Mouse (Mus musculus): ENCODE data around the gene Enox1.

Enox1 gene

DNA sequence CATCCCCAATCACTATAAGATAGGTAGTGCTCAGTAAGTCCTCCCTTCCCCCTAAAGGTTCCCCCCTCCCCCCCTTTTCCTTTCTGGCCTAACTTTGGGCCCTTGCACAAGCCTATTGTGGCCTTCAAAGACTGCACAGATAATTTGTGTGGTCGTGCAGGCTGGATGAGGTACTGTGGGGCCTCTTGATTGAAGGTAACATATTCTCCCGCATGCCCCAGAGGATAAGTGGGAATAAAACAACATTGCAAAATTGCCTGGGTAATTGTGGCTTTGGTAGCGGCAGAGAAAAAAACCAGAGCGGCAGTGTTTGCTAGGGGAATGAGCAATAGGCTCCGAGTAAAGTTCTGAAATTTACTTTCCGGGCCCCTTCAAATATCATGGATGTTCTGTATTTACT lies 425.1 kb downstream of the Enox1 start:
- no peak for DNase-seq

DNA sequence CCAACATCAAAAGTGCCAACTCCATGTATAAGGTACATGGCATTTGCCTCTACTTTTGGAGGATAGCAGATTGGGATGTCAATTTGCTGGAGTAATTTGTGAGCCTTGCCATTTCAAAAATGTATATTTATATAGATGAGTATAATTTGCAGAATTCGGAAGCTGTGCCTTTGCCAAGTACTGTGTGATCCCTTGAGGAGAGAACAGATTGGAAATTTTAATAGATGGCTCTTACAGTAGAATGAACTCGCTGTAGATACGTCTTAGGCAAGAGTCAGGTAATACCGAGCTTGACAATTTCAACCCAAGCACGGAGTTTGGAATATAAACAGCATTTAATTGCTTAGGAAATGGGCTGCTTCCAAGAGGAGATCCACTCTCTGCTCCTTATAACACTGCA lies 427.9 kb downstream of the Enox1 start:
- DNase-seq: no peak

DNA sequence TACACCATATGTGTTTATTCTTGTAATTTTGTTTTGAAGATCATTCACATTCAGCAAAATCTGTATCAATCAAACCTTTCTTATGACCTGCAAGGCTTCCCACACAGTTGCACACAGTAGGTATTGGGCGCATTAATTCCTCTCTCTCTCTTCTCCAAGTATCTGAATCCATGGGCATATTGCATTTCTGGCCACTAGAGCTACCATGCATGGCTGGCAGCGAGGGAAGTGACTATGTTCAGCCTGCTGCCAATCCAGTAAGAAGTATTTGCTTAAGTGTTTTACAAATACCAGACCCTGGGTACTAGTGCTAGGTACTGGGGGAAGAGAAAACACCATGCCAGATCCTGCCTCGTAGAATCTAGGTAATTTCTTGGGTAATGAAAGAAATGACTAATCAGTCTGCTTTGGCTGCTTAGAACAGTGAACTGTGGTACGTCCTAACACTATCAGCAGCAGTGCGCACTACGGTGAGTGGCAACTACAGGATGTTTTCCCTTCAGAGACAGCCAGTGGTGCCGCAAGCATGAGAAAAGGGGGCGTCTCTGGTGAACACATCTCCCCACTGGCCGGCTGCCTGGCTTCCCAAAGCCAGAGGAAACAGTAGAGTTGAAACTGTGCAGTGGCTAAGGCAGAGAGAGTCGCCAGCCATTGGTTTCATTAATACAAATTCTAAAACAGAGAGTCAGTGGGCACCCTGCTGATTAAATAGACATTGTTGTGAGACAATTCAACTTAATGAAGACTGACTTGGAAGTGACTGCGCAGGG lies 428.7 kb downstream of the Enox1 start:
- DNase-seq: no peak

DNA sequence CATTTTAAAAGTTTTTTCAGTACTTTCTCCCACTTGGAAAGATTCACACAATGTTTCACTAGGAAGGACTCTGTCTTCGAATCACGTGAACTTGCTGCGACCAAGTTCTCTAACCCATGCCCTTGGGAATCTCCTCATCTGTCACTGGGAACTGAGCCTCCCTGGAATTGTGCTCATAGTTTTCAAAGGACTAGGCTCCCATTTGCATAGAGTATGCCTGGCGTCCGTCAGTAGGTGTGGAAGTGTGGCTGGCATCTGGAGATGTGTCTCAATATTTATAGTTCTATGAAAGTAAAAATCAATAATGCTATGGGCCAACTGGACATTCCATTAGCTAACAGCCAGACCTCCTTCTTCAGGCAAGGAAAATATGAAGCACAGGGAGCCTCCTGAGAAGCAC lies 429.5 kb downstream of the Enox1 start:
- peak; percentile 19 for DNase-seq

DNA sequence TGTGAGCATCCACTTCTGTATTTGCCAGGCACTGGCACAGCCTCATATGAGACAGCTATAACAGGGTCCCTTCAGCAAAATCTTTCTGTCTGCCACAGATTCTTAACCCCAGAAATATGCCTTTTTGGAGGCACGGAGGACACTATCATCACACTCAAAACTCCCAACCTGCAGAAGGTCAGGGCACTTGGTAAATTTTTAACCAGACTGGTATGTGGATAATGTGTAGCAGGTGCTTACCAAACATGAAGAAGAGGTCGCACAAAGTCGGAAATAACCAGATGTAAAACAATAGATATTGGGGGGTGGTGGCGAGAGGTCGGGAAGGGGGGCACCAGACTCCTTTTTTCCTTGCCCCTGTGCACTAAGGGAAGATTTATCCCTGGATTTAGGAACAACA lies 430.6 kb downstream of the Enox1 start:
- peak; percentile 37 for DNase-seq

DNA sequence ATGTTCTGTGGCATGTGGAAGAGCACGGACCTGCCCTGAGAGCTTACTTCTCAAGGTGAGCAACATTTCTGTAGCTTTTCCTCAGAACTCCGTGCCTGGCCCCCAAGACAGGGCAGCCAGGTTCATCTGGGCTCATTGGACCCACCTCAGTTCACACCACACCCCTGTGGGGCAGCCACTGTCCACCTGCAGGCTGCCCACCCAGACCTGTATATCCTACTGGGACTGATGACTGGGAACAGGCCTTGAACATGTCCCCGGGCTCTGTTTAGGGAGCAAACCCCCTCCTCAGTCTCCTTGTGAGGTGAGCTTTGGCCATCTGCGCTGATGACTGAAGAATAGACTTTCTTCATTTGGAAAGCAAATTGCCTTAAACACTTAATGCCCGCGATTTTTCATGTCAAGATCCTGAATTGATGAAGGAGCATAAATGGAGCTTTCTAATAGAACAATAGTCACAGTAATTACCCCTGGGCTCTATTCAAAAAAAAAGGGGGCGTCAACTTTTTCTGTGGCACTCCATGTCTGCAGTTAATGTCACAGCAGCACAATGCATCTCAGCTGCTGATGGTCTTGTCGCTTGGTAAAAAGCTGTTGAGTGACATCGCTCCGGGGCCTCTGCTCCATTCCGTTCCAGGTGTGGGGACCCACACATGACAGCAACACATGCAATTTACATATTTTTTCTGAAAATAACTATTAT lies 436.7 kb downstream of the Enox1 start:
- no peak for DNase-seq

DNA sequence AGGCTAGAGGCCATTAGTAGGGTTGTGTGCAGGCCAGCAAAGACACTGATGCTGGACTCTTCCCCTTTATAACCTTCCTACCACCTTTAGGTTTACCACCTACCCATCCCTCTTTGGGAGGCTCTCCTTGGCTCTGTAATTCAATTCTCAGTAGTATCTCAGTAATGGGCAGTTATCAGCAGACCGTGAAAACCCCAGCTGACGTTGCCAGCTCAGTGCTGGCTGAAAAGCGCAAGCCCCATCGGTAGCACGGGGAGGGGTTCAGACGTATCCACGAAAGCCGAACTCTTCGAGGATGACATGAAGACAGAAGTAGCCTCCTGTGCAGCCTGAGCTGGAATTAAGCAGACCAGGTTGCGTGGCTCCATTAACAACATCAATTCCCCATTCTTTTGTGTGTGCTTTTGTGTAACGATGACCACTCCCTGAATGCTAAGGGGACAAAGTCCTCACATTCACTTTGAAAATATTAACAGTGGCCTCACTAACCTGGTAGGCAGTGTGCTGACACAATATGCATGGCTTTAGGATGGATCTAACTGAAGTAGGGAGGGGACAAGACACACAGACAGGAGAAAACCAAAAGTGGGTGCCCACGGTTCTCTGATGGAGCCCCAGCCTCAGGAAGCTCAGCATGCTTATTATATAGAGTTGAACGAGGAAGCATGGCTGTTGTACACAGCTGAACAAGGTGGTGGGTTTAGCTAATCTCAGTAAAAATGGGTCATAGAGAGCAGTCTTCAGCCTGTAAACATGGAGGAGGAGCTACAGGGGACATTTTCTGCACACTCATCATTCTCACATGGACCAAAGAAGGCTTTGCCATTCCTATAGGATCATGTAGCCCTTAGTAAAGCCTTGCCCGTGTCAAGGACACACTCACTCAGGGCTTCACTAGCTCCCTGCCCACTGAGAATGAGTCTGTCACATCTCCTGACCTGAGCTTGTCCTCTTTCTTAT lies 439.9 kb downstream of the Enox1 start:
- peak; percentile 35 for DNase-seq

DNA sequence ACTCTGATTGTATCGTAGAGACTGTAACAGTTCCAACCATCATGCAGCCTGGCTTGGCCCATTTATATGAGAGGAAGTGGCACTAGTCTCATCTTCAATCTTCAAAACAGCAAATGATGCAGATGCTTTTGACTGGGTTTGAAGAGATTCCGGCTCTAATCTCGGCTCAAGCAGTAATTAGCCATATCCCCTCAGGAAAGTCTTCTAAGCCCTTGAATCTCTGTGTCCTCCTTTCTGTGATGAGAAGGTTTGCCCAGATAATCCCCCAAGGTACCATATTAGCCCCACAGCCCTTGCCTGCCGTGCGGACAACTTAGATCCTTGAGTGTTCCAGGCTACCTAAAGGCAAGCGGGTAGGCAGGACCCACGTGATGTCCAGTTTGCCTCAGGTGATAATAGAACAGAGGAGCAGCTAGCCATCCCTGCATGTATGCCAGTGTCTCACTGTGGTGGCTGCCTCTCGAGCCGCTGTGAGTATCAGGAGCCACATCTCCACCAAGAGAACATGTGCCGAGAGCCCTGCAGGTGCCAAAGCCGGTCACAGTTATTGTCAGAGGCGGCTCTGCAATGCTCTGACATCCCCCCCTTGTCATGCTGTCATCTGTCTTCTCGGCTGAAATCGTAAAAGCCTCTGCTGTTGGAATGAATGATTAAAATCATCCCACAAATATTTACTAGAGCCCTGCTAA lies 442.6 kb downstream of the Enox1 start:
- no peak for DNase-seq

DNA sequence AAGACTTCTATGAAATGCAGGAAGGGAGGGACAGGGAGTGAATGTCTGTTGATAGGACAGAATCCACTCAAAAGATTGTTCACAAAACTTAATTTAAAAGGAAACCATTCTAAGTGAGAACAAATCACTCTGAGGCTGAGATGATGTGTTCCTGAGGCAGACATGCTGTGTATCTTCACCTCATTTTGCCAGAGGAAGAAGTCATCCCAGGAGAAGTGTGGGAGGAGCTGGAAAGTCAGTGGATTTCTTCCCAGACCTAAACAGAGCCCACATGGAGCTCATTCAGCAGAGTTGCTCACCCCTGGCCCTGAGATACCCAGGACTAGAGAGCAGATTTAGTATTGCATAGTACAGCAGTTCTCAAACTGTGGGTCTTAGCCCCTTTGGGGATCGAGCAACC lies 444.2 kb downstream of the Enox1 start:
- DNase-seq: no peak

DNA sequence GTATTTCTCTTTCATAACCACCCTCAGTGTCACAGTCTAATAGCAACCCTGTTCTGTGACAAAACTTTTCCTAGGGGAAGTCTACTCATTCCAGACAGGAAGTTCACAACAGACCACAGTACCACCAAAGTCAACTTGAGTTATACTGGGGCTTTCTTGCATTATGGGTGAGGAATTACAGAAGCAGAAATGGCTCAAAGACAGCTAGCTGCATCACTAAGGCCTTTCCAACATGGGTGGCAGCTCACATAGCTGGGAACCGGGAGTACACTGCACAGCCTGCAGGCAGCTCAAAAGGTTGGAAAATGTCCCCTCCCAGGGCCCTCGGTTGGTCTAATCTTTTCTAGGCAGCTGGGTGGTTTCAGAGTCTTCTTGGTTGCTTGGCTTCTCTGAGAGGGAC lies 444.9 kb downstream of the Enox1 start:
- DNase-seq: no peak

DNA sequence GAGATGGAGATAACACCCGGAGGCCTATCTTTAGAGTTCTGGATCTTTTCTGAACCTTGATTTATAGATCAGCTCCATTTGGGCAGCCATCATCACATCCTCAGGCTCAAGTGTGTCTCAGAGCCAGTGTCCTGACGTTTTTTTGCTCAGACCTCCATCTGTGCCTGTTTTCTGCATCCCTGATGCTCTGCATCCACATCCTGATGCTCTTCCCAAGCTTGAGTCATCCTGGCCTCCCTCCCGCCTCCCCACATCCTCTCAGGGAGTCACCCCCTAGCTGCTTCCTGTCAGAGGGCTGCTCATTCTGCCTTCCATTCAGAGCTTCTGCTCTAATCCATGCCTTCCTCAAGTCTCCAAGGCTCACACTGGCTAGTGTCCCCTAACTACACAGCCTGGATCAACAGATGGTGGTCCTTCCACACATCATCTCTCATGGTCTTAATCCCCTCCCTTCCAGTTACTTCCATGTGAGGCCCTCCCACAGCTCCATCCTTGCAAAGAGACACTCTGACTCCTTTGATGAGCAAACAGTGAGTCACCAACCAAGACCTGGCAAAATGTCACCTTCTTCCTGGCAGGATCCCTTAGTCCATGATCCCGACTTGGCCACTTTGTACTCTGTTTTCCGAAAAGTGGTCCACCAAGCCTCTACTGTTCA lies 451.7 kb downstream of the Enox1 start:
- DNase-seq: no peak

DNA sequence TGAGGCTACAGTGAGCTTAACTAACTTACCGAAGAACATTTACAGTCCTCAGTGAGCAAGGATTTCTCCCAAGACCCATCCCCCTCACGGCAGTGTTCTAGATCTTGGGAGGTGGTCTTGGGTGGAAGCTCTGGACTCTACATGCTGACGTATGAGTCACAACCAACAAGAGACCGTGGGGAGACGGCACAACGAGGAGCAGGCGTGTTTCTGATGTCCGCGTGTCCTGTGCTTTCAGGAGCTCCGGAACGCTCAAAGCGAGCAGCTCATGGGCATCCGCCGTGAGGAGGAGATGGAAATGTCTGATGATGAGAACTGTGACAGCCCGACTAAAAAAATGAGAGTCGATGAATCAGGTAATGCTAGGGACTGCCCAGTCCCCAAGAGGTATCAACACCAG lies 458.6 kb downstream of the Enox1 start:
- DNase-seq: no peak

DNA sequence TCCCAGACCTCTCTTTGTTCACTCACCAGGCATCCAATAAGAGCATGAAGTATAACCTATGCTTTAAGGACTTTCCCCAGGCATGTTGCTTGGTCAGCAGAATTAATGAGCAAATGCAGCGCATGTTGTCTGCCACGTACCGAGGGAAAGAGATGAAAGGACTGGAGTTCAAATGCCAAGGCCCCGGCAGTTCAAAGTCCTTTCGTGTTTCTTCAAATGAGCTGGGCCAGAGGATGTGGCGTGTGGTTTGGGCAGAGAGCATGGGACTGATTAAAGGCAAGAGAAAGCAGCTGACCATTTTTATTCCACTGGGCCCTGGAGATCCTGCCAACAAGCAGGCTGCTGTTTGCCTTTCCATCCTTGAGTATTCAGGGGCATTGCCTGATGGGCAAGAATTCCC lies 460.7 kb downstream of the Enox1 start:
- peak; percentile 81 for DNase-seq

DNA sequence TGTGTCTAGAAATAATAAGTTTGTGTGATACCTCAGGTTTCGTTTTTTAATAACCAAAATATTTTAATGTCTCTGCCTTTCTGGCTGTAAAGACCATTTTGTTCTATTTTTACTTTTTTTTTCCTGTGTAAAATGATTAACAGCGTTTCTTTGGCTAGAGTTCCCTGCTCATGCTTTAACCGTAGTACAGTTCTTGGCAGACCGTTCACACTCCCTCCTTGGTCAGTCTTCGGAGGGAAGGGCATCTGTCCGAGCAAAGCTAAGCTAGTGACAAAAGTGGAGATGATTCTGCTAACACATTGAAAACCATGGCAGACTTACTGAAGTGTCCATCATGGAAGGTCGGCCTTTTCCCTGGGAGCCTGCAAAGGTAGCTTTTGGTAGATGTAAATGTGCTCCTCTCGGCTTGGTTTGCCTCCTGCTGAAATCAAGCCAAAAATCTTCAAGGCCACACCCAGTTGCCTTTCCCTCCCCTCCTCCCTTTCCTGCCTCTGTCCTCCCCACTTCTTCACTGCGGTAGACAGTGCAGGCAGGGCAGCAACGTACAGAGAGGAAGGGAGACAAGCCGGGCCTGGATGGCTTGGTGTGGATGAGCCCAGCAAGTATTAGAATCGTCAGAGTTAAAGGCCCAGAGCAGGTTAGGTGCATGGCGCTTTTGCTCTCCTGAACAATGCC lies 461.7 kb downstream of the Enox1 start:
- peak; percentile 8 for DNase-seq

DNA sequence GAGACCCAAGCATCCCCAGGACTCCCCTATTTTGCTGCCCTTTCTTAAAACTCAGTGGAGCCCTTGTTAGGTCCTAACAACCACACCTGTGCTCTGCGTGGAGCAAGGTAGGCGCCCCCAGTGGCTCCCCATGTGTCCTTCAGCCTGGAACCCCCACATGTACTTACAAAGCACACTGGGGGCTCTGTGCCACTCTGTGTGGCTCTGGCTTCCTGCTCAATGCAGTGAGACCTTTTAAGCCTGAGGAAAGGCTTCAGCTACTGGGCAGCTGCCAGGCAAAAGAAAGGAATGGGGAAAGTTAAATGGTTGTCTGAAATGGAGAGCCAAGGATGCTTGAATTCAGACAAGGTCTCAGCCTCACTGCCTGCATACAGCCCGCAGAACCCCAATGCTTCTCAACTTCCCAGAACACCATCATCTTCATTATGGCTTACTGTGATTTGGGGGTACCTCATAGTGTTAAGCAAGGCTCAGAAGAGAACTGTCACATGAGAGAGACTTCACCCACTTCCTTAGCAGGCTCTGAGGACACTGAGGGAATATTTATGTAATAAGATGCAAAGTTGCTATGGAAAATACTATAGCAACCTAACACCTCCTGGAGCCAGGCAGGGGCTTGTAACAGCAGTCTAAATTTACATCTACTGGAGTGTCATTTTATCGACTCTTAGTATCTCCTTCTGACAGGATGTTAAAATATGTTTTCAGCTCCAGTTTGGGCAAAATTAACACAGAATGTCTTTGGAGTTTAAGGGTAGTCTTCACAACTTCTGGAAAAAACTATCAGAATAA lies 465.1 kb downstream of the Enox1 start:
- no peak for DNase-seq

DNA sequence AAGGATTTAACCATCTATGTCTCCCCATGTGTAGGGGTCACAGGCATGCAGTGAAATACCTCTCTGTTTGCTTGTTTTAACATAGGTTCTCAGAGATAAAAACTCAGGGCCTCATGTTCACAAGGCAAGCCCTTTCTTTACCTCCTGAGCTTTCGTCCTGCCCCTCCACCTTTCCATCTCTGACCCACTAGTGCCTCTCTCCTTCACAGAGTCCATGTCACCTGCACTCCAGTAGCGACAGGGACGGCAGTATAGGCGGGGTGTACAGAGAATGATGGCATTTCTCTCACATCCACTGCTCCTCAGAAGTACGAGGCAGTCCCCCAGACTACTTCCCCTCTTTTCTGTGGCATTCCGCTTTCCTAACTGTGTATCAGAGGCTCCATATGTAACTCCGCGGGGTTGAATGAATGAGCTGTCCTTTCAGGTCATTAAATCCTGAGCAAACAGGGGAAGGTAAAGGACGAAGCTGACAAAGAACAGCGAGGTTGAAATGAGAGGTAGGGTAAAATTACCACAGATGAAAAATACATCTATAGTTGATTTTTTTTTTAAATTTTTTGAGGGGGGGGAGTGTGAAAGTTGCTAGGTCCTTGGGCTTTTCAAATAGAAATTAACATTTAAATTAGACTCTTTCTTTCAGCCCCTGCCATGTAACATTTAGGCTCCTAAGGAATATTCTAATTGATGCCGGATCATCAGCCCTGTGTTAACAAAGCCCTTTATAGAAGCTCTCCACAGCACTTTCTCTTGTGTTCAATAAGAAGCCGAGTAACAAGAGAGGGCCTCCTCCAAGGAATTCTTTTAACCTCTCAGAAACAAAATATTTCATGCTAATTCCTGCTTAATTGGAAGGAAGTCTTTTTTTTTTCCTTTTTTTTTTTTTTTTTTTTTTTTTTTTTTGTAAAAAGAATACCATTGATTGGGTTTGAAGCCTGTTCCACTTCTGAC lies 470.3 kb downstream of the Enox1 start:
- DNase-seq: no peak

DNA sequence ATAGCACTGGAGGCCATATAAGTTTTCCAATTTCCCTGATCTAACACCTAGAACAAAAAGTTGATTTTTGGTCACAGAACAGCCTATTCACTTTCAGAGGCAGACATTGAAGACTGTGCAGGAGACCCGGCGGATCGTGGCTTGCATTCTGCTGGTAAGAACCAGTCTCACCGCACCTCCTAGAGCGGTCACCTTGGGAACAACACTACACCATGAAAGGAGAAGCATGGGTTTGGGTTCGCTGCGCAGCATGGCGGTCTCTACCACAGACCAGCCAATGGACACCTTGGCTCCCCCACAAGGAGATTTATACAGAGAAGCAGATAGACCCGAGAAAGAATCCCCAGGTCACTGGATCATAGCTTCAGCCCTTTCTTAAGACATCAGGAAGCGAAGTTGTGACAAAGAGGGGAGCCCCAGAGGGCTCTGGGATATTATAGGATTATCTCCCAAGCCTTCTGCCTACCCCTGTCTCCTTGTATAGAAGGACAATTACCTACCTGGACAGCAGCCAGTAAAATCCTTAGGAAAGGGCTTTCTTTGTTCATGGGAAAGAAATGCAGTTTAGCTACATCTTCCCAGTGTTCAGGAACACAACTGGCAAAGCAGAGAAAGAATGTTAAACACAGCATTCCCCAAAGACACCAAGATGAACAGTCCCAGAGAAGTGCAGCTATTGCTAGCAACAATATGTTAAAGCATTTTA lies 476.1 kb downstream of the Enox1 start:
- DNase-seq: no peak

DNA sequence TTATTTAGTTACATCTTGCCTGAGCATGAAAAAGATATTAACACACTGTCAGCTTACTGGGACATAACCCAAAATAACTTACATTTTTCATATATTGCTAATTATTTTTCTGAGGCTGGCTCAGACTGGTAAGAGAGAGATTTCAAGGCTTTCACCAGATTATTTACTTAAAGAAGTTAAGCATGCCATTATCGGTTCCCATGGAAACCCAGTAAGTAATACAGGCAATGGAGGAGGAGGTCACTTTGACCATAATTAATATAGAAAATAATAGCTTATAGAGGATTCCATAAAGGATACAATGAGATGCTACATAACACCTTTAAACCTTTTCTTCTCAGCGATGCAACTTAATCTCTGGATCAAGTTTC lies 476.6 kb downstream of the Enox1 start:
- DNase-seq: no peak

DNA sequence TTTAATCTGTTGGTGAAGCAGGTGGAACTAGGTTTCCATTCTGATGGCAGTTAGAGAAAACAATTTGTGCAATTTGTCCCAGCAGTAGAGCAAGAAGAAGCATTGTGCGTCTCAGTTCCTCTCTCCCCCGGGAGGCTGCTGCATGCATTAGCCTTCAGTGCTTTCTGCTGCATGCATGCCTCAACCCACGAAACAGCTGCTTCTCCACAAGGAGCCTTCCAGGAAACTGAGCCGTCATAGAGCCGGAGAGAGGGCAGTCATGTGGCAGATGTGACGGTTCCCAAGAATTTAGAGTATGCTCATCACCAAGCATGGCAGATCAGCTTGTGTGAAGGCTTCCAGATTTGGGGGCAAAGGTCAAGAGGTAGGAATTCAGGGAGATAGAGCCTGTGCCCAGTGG lies 480.4 kb downstream of the Enox1 start:
- no peak for DNase-seq

Measured in kidney, adult 11 months (tissue).